16 mouse cellular contexts compared by ENCODE assay signal in the genomic region with DNA sequence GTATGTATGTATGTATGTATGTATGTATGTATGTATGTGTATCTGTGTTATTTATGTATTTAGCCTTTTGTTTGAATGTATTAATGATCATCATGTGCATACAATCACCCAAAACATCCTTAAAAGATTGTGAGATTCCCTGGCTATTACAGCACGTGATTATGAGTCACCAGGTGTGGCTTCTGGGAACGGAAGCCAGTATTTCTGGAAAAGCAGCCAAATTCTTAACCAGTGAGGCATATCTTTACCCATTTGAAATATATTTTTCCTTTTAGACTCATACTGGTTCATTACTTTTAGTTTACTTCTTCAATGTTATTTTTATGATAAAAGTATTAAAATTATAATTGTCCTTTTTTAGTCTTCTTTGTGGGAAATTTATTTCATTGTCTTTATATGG.
"Had no signal": no experiment of that assay in that cellular context is flagged by ENCODE, and none has a peak within 500 bp of the region (broad histone marks: within the 10 kb centered on the region; RNA-seq: fewer than 3 reads in every experiment).

No protein-coding gene starts in this region.

- H3K4me3 ChIP-seq: megakaryocyte, embryonic 14.5 days; neural tube, embryonic 12.5 days; stomach, embryonic 15.5 days had no signal

- H3K4me2 ChIP-seq: lung, embryonic 14.5 days; midbrain, embryonic 11.5 days; neural tube, embryonic 12.5 days; stomach, embryonic 15.5 days had no signal

- DNase-seq: lung, adult 18-20 months; lung, embryonic 14.5 days; lung, postnatal 14 days; lung, postnatal 36 days; midbrain, embryonic 14.5 days; right cerebral cortex, postnatal 14 days; thymus, postnatal 14 days; thymus, postnatal 36 days had no signal

- H3K27ac ChIP-seq: liver, embryonic 14.5 days; macrophage; neural tube, embryonic 12.5 days; stomach, embryonic 15.5 days; stomach, postnatal 0 days had no signal

- H3K9me3 ChIP-seq: megakaryocyte, embryonic 14.5 days; neural tube, embryonic 12.5 days; stomach, embryonic 15.5 days had no signal

- H3K36me3 ChIP-seq: neural tube, embryonic 12.5 days; stomach, embryonic 15.5 days had no signal

- ATAC-seq: midbrain, embryonic 16.5 days had no signal

- H3K9ac ChIP-seq: liver, embryonic 14.5 days; lung, embryonic 14.5 days; neural tube, embryonic 12.5 days; stomach, embryonic 15.5 days had no signal

- H3K4me1 ChIP-seq: megakaryocyte, embryonic 14.5 days; neural tube, embryonic 12.5 days; stomach, embryonic 15.5 days had no signal

- H3K27me3 ChIP-seq: megakaryocyte, embryonic 14.5 days; neural tube, embryonic 12.5 days; stomach, embryonic 15.5 days had no signal
